Mouse (Mus musculus): Measurements from ENCODE around the gene Chst15.

- TF ChIP-seq EP300 (IDR thresholded peaks at IDR 0.05) (no peak), CTCF (IDR thresholded peaks at IDR 0.05) (no peak)
Observed at GRCm38 (mm10) chr7:132269661-132270060, 47.4 kb downstream of the Chst15 start.
